Mouse (Mus musculus) urinary bladder, postnatal 10 days (tissue): Measurements from ENCODE around the gene Rps16.

Source experiments
- DNase-seq: peaks from one replicate; pipeline ENCODE4 v3.0.0; 2022; ENCODE audit warnings: low spot score

The Rps16 gene

GRCm38 (mm10) chr7:28348601-28349000, 1.9 kb upstream of the Rps16 start:
- no peak for DNase-seq

- no peak for DNase-seq
Observed at GRCm38 (mm10) chr7:28351676-28352191, 1.3 kb downstream of the Rps16 start.

GRCm38 (mm10) chr7:28353267-28353666, 2.8 kb downstream of the Rps16 start:
- no peak for DNase-seq

GRCm38 (mm10) chr7:28354113-28354581, 3.7 kb downstream of the Rps16 start:
- DNase-seq, result no peak

GRCm38 (mm10) chr7:28354596-28354995, 4.1 kb downstream of the Rps16 start:
- DNase-seq, result no peak

- no peak for DNase-seq
Observed at GRCm38 (mm10) chr7:28355221-28355620, 4.8 kb downstream of the Rps16 start.

- no peak for DNase-seq
Observed at GRCm38 (mm10) chr7:28356981-28357380, 6.5 kb downstream of the Rps16 start.

- DNase-seq, result no peak
Observed at GRCm38 (mm10) chr7:28357984-28358383, 7.5 kb downstream of the Rps16 start.

- DNase-seq, result no peak
Observed at GRCm38 (mm10) chr7:28358431-28358830, 8.0 kb downstream of the Rps16 start.

- DNase-seq, result no peak
Observed at GRCm38 (mm10) chr7:28359854-28360253, 9.4 kb downstream of the Rps16 start.

GRCm38 (mm10) chr7:28360291-28360690, 9.8 kb downstream of the Rps16 start:
- DNase-seq, result no peak

GRCm38 (mm10) chr7:28361647-28362341, 11.3 kb downstream of the Rps16 start:
- DNase-seq, result no peak

GRCm38 (mm10) chr7:28362441-28363060, 12.1 kb downstream of the Rps16 start:
- no peak for DNase-seq

GRCm38 (mm10) chr7:28367663-28368275, 17.3 kb downstream of the Rps16 start:
- DNase-seq, result no peak

- no peak for DNase-seq
Observed at GRCm38 (mm10) chr7:28368276-28368920, 17.9 kb downstream of the Rps16 start.

- DNase-seq, result no peak
Observed at GRCm38 (mm10) chr7:28370051-28370450, 19.6 kb downstream of the Rps16 start.

- DNase-seq, result no peak
Observed at GRCm38 (mm10) chr7:28370977-28371513, 20.6 kb downstream of the Rps16 start.

- no peak for DNase-seq
Observed at GRCm38 (mm10) chr7:28371514-28371989, 21.1 kb downstream of the Rps16 start.

- peak; percentile 95 for DNase-seq
Observed at GRCm38 (mm10) chr7:28372251-28373108, 22.0 kb downstream of the Rps16 start, which contains the start of gene Plekhg2. TSS of gene Plekhg2 (minus strand) at chr7:28372599.

- DNase-seq, result no peak
Observed at GRCm38 (mm10) chr7:28373131-28373581, 22.7 kb downstream of the Rps16 start.
